In the genomic region with DNA sequence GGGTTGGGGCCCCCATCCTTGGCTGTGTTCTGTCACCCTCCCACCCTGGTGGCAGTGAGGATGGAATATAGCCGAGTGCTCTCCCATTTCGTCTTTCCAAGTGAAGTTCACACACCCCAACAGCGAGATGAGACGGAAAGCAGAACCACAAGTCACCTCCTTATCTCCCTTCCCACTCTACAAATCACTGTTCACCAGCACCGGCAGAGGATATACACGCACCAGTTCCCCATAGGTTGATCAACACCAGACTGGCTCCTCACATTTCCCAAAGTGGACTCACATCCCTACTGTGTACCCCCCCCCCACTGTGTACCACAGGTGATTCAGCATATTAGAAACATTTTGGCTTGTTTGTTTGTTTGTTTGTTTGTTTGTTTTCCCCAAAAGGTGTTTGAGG, we compare ENCODE assay signal across 25 mouse cellular contexts.
DNase-seq lines count a peak whose midpoint lies in the region; ATAC-seq lines count a peak whose summit lies in the region.
"Had no signal": no experiment of that assay in that cellular context is flagged by ENCODE, and none has a peak within 500 bp of the region (broad histone marks: within the 10 kb centered on the region; RNA-seq: fewer than 3 reads in every experiment).

No protein-coding gene starts in this region.

- ATAC-seq in heart, embryonic 13.5 days (ENCODE audit: extremely low read depth, insufficient number of reproducible peaks, low FRiP score, low TSS enrichment): peak; percentile 34; the same call in 1 of the 2 replicates
- ATAC-seq in heart, embryonic 16.5 days (replicated peaks; ENCODE audit: extremely low read depth, insufficient read depth, low FRiP score): peak; percentile 74
- 0 out of 2 replicates have a peak, but pooled peaks have one; percentile 30 for ATAC-seq in midbrain, embryonic 12.5 days (ENCODE audit: low FRiP score, low read depth)
- ATAC-seq in midbrain, embryonic 13.5 days: no peak
- ATAC-seq: activated CD4-positive, CD25-positive, alpha-beta regulatory T cell, adult 4 months; forebrain, embryonic 15.5 days; intestine, postnatal 0 days had no signal

- H3K9ac ChIP-seq in heart, embryonic 13.5 days: no peak overlapping the region
- H3K9ac ChIP-seq in heart, embryonic 16.5 days (ENCODE audit: low read length): no peak overlapping the region
- H3K9ac ChIP-seq in midbrain, embryonic 12.5 days (replicated peaks): no peak overlapping the region
- H3K9ac ChIP-seq in midbrain, embryonic 13.5 days (replicated peaks): no peak overlapping the region
- H3K9ac ChIP-seq: embryonic facial prominence, embryonic 13.5 days; forebrain, embryonic 12.5 days; forebrain, embryonic 15.5 days; hindbrain, embryonic 12.5 days; hindbrain, embryonic 15.5 days had no signal

- H3K4me1 ChIP-seq in heart, embryonic 10.5 days: peaks cover 26% of the 10 kb centered on the region
- peaks cover 31% of the 10 kb centered on the region for H3K4me1 ChIP-seq in heart, embryonic 13.5 days
- peaks cover 14% of the 10 kb centered on the region for H3K4me1 ChIP-seq in heart, embryonic 16.5 days (ENCODE audit: control insufficient read depth, insufficient read depth, low read length)
- no peaks in the 10 kb centered on the region for H3K4me1 ChIP-seq in midbrain, embryonic 12.5 days
- peaks cover 5% of the 10 kb centered on the region for H3K4me1 ChIP-seq in midbrain, embryonic 13.5 days (replicated peaks)
- H3K4me1 ChIP-seq: embryonic facial prominence, embryonic 10.5 days; embryonic facial prominence, embryonic 13.5 days; forebrain, embryonic 12.5 days; forebrain, embryonic 15.5 days; hindbrain, embryonic 15.5 days had no signal

- DNase-seq in heart, embryonic 10.5 days (ENCODE audit: low spot score): peak; percentile 80
- DNase-seq in heart, adult 9 months (ENCODE audit: low spot score in 2 of 2): no peak
- no peak for DNase-seq in heart, postnatal 10 days
- no peak for DNase-seq in heart, postnatal 25 days (ENCODE audit: low spot score)
- DNase-seq: adrenal gland, adult 8-10 months; adrenal gland, postnatal 25 days; cerebellum, adult 11-12 months; cerebellum, adult 8-10 months; cerebellum, postnatal 10 days; cerebellum, postnatal 36 days; embryo, embryonic 11 days; gastrocnemius, postnatal 25 days had no signal

- WGBS in heart, embryonic 10.5 days: 19% methylated on average over 6 of the region's 6 CpGs
- WGBS in heart, embryonic 13.5 days: 12% methylated on average over 6 of the region's 6 CpGs
- 29% methylated on average over 6 of the region's 6 CpGs for WGBS in heart, embryonic 16.5 days
- WGBS in midbrain, embryonic 12.5 days: 90% methylated on average over 6 of the region's 6 CpGs
- WGBS in midbrain, embryonic 13.5 days: 92% methylated on average over 6 of the region's 6 CpGs

- intact Hi-C loops in heart, postnatal 10 days (cut with DNase I): no loop called here
- intact Hi-C loops in heart, postnatal 25 days (cut with DNase I): no loop called here

- H3K4me3 ChIP-seq in heart, embryonic 10.5 days: peak overlapping the region; percentile 24; the same call in 1 of the 2 replicates
- H3K4me3 ChIP-seq in heart, embryonic 13.5 days: no peak overlapping the region
- H3K4me3 ChIP-seq in heart, embryonic 16.5 days (ENCODE audit: low read length): no peak overlapping the region
- H3K4me3 ChIP-seq in midbrain, embryonic 12.5 days: no peak overlapping the region
- no peak overlapping the region for H3K4me3 ChIP-seq in midbrain, embryonic 13.5 days (replicated peaks)
- H3K4me3 ChIP-seq: embryonic facial prominence, embryonic 10.5 days; embryonic facial prominence, embryonic 13.5 days; erythroblast, embryonic 14.5 days; forebrain, embryonic 12.5 days; forebrain, embryonic 15.5 days; hindbrain, embryonic 12.5 days; hindbrain, embryonic 15.5 days had no signal

- H3K9me3 ChIP-seq in heart, embryonic 10.5 days: no peaks in the 10 kb centered on the region
- no peaks in the 10 kb centered on the region for H3K9me3 ChIP-seq in heart, embryonic 13.5 days
- no peaks in the 10 kb centered on the region for H3K9me3 ChIP-seq in heart, embryonic 16.5 days (replicated peaks; ENCODE audit: control insufficient read depth, low read length)
- no peaks in the 10 kb centered on the region for H3K9me3 ChIP-seq in midbrain, embryonic 12.5 days
- no peaks in the 10 kb centered on the region for H3K9me3 ChIP-seq in midbrain, embryonic 13.5 days
- H3K9me3 ChIP-seq: embryonic facial prominence, embryonic 10.5 days; embryonic facial prominence, embryonic 13.5 days; forebrain, embryonic 12.5 days; forebrain, embryonic 15.5 days; hindbrain, embryonic 12.5 days; hindbrain, embryonic 15.5 days had no signal

- H3K27me3 ChIP-seq in heart, embryonic 10.5 days (ENCODE audit: insufficient read depth, poor library complexity, severe bottlenecking): no peaks in the 10 kb centered on the region
- H3K27me3 ChIP-seq in heart, embryonic 13.5 days (replicated peaks): no peaks in the 10 kb centered on the region
- no peaks in the 10 kb centered on the region for H3K27me3 ChIP-seq in heart, embryonic 16.5 days (ENCODE audit: control insufficient read depth, insufficient read depth, low read length)
- H3K27me3 ChIP-seq in midbrain, embryonic 12.5 days: no peaks in the 10 kb centered on the region
- H3K27me3 ChIP-seq in midbrain, embryonic 13.5 days: no peaks in the 10 kb centered on the region; the same call in 1 of the 2 replicates
- H3K27me3 ChIP-seq: embryonic facial prominence, embryonic 13.5 days; forebrain, embryonic 12.5 days; forebrain, embryonic 15.5 days; hindbrain, embryonic 12.5 days; hindbrain, embryonic 15.5 days had no signal

- H3K27ac ChIP-seq in heart, embryonic 10.5 days: peak overlapping the region; percentile 63
- H3K27ac ChIP-seq in heart, embryonic 13.5 days (replicated peaks): peak overlapping the region; percentile 44; the same call in 1 of the 2 replicates
- no peak overlapping the region for H3K27ac ChIP-seq in heart, embryonic 16.5 days (ENCODE audit: low read length)
- H3K27ac ChIP-seq in midbrain, embryonic 12.5 days (replicated peaks): no peak overlapping the region
- no peak overlapping the region for H3K27ac ChIP-seq in midbrain, embryonic 13.5 days
- H3K27ac ChIP-seq: embryonic facial prominence, embryonic 10.5 days; embryonic facial prominence, embryonic 13.5 days; forebrain, embryonic 12.5 days; forebrain, embryonic 15.5 days; hindbrain, embryonic 12.5 days; hindbrain, embryonic 15.5 days had no signal

- no peaks in the 10 kb centered on the region for H3K36me3 ChIP-seq in heart, embryonic 10.5 days
- no peaks in the 10 kb centered on the region for H3K36me3 ChIP-seq in heart, embryonic 13.5 days
- H3K36me3 ChIP-seq in heart, embryonic 16.5 days (ENCODE audit: control insufficient read depth, insufficient read depth): no peaks in the 10 kb centered on the region
- H3K36me3 ChIP-seq in midbrain, embryonic 12.5 days: no peaks in the 10 kb centered on the region
- no peaks in the 10 kb centered on the region for H3K36me3 ChIP-seq in midbrain, embryonic 13.5 days
- H3K36me3 ChIP-seq: embryonic facial prominence, embryonic 10.5 days; embryonic facial prominence, embryonic 13.5 days; forebrain, embryonic 12.5 days; forebrain, embryonic 15.5 days; hindbrain, embryonic 12.5 days; hindbrain, embryonic 15.5 days had no signal

- no peak overlapping the region for H3K4me2 ChIP-seq in heart, embryonic 13.5 days
- H3K4me2 ChIP-seq in heart, embryonic 16.5 days (ENCODE audit: low read depth, low read length): no peak overlapping the region
- H3K4me2 ChIP-seq in midbrain, embryonic 12.5 days (replicated peaks): no peak overlapping the region
- H3K4me2 ChIP-seq in midbrain, embryonic 13.5 days (replicated peaks): no peak overlapping the region
- H3K4me2 ChIP-seq: embryonic facial prominence, embryonic 13.5 days; forebrain, embryonic 12.5 days; forebrain, embryonic 15.5 days; hindbrain, embryonic 12.5 days; hindbrain, embryonic 15.5 days had no signal

Comparison
In these comparisons a context has a peak if more than half of its experiments do, and no peak if none do; other contexts are left out.
1. H3K27ac ChIP-seq: peak in heart, embryonic 10.5 days (single experiment) and heart, embryonic 13.5 days (single experiment); none in heart, embryonic 16.5 days (single experiment), midbrain, embryonic 12.5 days (single experiment) and midbrain, embryonic 13.5 days (single experiment).